In the genomic region with DNA sequence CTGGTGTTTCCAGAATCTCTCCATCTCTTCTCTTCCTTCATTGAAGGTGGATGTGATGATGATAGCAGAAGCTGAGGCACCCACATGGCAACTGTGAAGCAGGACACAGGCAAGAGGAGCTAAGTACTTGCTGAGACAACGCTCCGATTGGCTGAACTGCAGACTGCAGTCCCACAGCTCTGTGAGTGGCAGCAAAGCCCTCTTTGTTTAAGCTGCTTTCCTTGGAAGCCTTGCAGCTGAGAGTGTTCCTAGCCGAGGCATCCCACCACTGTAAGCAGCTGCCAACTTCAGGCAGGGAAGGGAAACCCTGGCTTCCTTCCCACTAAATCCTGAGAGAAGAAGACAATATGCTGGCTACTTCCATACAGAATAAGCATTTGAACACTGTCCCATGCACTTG, we compare ENCODE assay signal across 14 mouse cellular contexts. TPM values are rescaled to one million over a fixed set of nuclear protein-coding genes. Genes with fewer than 3 reads are reported as not detected.
DNase-seq lines count a peak whose midpoint lies in the region; ATAC-seq and TF ChIP-seq lines count a peak whose summit lies in the region.
"Had no signal": no experiment of that assay in that cellular context is flagged by ENCODE, and none has a peak within 500 bp of the region (broad histone marks: within the 10 kb centered on the region; RNA-seq: fewer than 3 reads in every experiment).

No protein-coding gene starts in this region.

- peak; percentile 34 to 46 for DNase-seq in left cerebral cortex, postnatal 14 days (ENCODE audit: low spot score in 2 of 2)
- no peak for DNase-seq in left cerebral cortex, adult 2 months (ENCODE audit: extremely low spot score in 1 of 2, low spot score in 2 of 2)
- peak; percentile 64 for DNase-seq in embryonic facial prominence, embryonic 14.5 days (ENCODE audit: low spot score)
- peak; percentile 61 for DNase-seq in retina, postnatal 1 day
- DNase-seq in gastrocnemius, adult 18-20 months (ENCODE audit: low spot score), result no peak
- DNase-seq: adrenal gland, postnatal 10 days; cerebellum, adult 11-12 months; gastrocnemius, postnatal 25 days had no signal

- ATAC-seq in forebrain, embryonic 15.5 days (replicated peaks), result no peak; the same call in 1 of the 2 replicates
- ATAC-seq in forebrain, embryonic 12.5 days (ENCODE audit: low FRiP score), result no peak
- 0 out of 2 replicates have a peak, but pooled peaks have one; percentile 41 for ATAC-seq in embryonic facial prominence, embryonic 14.5 days (ENCODE audit: low read depth)
- no peak for ATAC-seq in erythroid progenitor cell, adult 5-6 weeks (replicated peaks; ENCODE audit: low FRiP score, poor library complexity, severe bottlenecking)
- ATAC-seq: Patski had no signal

- intact Hi-C loops in left cerebral cortex, postnatal 14 days (cut with DNase I), result no loop called here
- intact Hi-C loops in left cerebral cortex, adult 2 months (cut with DNase I), result no loop called here

- no peaks in the 10 kb centered on the region for H3K36me3 ChIP-seq in forebrain, embryonic 15.5 days
- H3K36me3 ChIP-seq in forebrain, embryonic 12.5 days (replicated peaks), result no peaks in the 10 kb centered on the region
- H3K36me3 ChIP-seq in embryonic facial prominence, embryonic 14.5 days (ENCODE audit: control insufficient read depth, insufficient read depth, low read length), result no peaks in the 10 kb centered on the region
- H3K36me3 ChIP-seq: embryonic facial prominence, embryonic 12.5 days had no signal

- H3K4me2 ChIP-seq in forebrain, embryonic 15.5 days (replicated peaks), result no peak overlapping the region
- H3K4me2 ChIP-seq in forebrain, embryonic 12.5 days, result no peak overlapping the region
- H3K4me2 ChIP-seq in embryonic facial prominence, embryonic 14.5 days (ENCODE audit: low read depth, low read length), result no peak overlapping the region
- H3K4me2 ChIP-seq: embryonic facial prominence, embryonic 12.5 days had no signal

- WGBS in forebrain, embryonic 15.5 days, result 12% methylated on average over 3 of the region's 3 CpGs
- 27% methylated on average over 3 of the region's 3 CpGs for WGBS in forebrain, embryonic 12.5 days
- 19% methylated on average over 3 of the region's 3 CpGs for WGBS in embryonic facial prominence, embryonic 14.5 days

- H3K27ac ChIP-seq in forebrain, embryonic 15.5 days (replicated peaks), result 0 out of 2 replicates have a peak overlapping the region, but pooled peaks have one; percentile 28
- H3K27ac ChIP-seq in forebrain, embryonic 12.5 days, result no peak overlapping the region
- no peak overlapping the region for H3K27ac ChIP-seq in left cerebral cortex, adult 2 months
- no peak overlapping the region for H3K27ac ChIP-seq in embryonic facial prominence, embryonic 14.5 days (replicated peaks; ENCODE audit: low read depth, low read length)
- H3K27ac ChIP-seq: embryonic facial prominence, embryonic 12.5 days; liver, embryonic 14.5 days had no signal

- no peaks in the 10 kb centered on the region for H3K9me3 ChIP-seq in forebrain, embryonic 15.5 days
- no peaks in the 10 kb centered on the region for H3K9me3 ChIP-seq in forebrain, embryonic 12.5 days
- no peaks in the 10 kb centered on the region for H3K9me3 ChIP-seq in embryonic facial prominence, embryonic 14.5 days (ENCODE audit: control insufficient read depth, low read length)
- H3K9me3 ChIP-seq: embryonic facial prominence, embryonic 12.5 days had no signal

- no peak overlapping the region for H3K9ac ChIP-seq in forebrain, embryonic 15.5 days (replicated peaks)
- no peak overlapping the region for H3K9ac ChIP-seq in forebrain, embryonic 12.5 days
- H3K9ac ChIP-seq in embryonic facial prominence, embryonic 14.5 days (ENCODE audit: low read depth, low read length), result no peak overlapping the region
- H3K9ac ChIP-seq: embryonic facial prominence, embryonic 12.5 days; liver, embryonic 14.5 days had no signal

- no peaks in the 10 kb centered on the region for H3K27me3 ChIP-seq in forebrain, embryonic 15.5 days
- H3K27me3 ChIP-seq in forebrain, embryonic 12.5 days, result no peaks in the 10 kb centered on the region
- no peaks in the 10 kb centered on the region for H3K27me3 ChIP-seq in embryonic facial prominence, embryonic 14.5 days (replicated peaks; ENCODE audit: control insufficient read depth, insufficient read depth, low read length)
- H3K27me3 ChIP-seq: embryonic facial prominence, embryonic 12.5 days had no signal

- no peak for TF ChIP-seq CTCF in left cerebral cortex, adult 2 months (IDR thresholded peaks at IDR 0.05)

- H3K4me1 ChIP-seq in forebrain, embryonic 15.5 days, result peaks cover 4% of the 10 kb centered on the region; the same call in 1 of the 2 replicates
- H3K4me1 ChIP-seq in forebrain, embryonic 12.5 days, result no peaks in the 10 kb centered on the region
- H3K4me1 ChIP-seq in embryonic facial prominence, embryonic 14.5 days (ENCODE audit: control insufficient read depth, insufficient read depth, low read length), result no peaks in the 10 kb centered on the region
- H3K4me1 ChIP-seq: embryonic facial prominence, embryonic 12.5 days had no signal

- H3K4me3 ChIP-seq in forebrain, embryonic 15.5 days, result no peak overlapping the region
- no peak overlapping the region for H3K4me3 ChIP-seq in forebrain, embryonic 12.5 days (replicated peaks)
- H3K4me3 ChIP-seq in left cerebral cortex, adult 2 months, result no peak overlapping the region
- no peak overlapping the region for H3K4me3 ChIP-seq in embryonic facial prominence, embryonic 14.5 days (ENCODE audit: low read depth, low read length)
- H3K4me3 ChIP-seq: embryonic facial prominence, embryonic 12.5 days had no signal

RNA-seq across cellular contexts. Expression of gene Ret, which starts 28.6 kb away (rescaled TPM):
- polyA plus RNA-seq in forebrain, embryonic 15.5 days (2015; fragmentation: Nextera tagmentation; extraction: Ambion mirVana), result 1.3 TPM in 2 replicates
- polyA plus RNA-seq in forebrain, embryonic 12.5 days (2016; fragmentation: Nextera tagmentation; extraction: Ambion mirVana), result 0.81 and 0.84 TPM in 2 replicates
- 1 to 10 TPM; 6.3 TPM for total RNA-seq in left cerebral cortex, postnatal 14 days (2021)
- total RNA-seq in left cerebral cortex, adult 2 months (2021), result 1 to 10 TPM; 3.4 to 5.2 TPM
- 6.5 and 7.4 TPM in 2 replicates for polyA plus RNA-seq in embryonic facial prominence, embryonic 14.5 days (2014; fragmentation: Nextera tagmentation; extraction: Ambion mirVana)
- 1 to 10 TPM; 3.4 to 4.7 TPM for total RNA-seq in gastrocnemius, adult 18-20 months (2021)
- total RNA-seq in erythroid progenitor cell, adult 5-6 weeks (2015; ENCODE audit: low replicate concordance), result not detected in 2 replicates
- not detected in 2 replicates for total RNA-seq in erythroid progenitor cell, adult 5-6 weeks (2017; ENCODE audit: low replicate concordance)

Comparison
In these comparisons a context has a peak if more than half of its experiments do, and no peak if none do; other contexts are left out.
1. DNase-seq: peak in left cerebral cortex, postnatal 14 days (2 of 2), embryonic facial prominence, embryonic 14.5 days (single experiment) and retina, postnatal 1 day (single experiment); none in left cerebral cortex, adult 2 months (0 of 2) and gastrocnemius, adult 18-20 months (single experiment).
2. RNA of gene Ret, which starts 28.6 kb away (total RNA-seq): 6.3 TPM in left cerebral cortex, postnatal 14 days, 3.4 to 5.2 TPM in left cerebral cortex, adult 2 months and 3.4 to 4.7 TPM in gastrocnemius, adult 18-20 months; not detected in erythroid progenitor cell, adult 5-6 weeks; every median in the first group is over 4 times any median in the second.